Mouse (Mus musculus) heart, embryonic 14.5 days (tissue): ENCODE data around the gene Lama5. TPM values are rescaled to one million over a fixed set of nuclear protein-coding genes. Genes with fewer than 3 reads are reported as not detected.

Source experiments
- ATAC-seq: fragments of 200-750 bp; cut with Nextera tagmentation; 2 replicates; pipeline ENCODE4 v1.8.0; 2017; ENCODE audit warnings: low read depth, moderate TSS enrichment; ENCODE audit not compliant: insufficient number of reproducible peaks, insufficient read depth, low FRiP score
- H3K27ac ChIP-seq, 2 experiments: fragments of 200-500 bp in 1 of 2; fragments of 300-500 bp in 1 of 2; sonication (generic) in 1 of 2; replicated peaks in 1 of 2; 2 replicates each; pipeline ENCODE4 v1.5.1; 2012 to 2014; ENCODE audit warnings: low read depth in 2 of 2, low read length in 2 of 2, control low read depth in 1 of 2, mild to moderate bottlenecking in 1 of 2, mixed read lengths in 1 of 2; ENCODE audit not compliant: control insufficient read depth in 1 of 2, insufficient read depth in 1 of 2
- H3K27me3 ChIP-seq: fragments of 300-500 bp; sonication (generic); 2 replicates; pipeline ENCODE4 v1.6.1; 2014; ENCODE audit warnings: mild to moderate bottlenecking, low read length, control low read depth; ENCODE audit not compliant: control insufficient read depth, insufficient read depth
- H3K36me3 ChIP-seq: fragments of 300-500 bp; sonication (generic); 2 replicates; pipeline ENCODE4 v1.6.1; 2014; ENCODE audit warnings: mild to moderate bottlenecking, control low read depth, low read length, mixed read lengths; ENCODE audit not compliant: control insufficient read depth, insufficient read depth
- H3K4me1 ChIP-seq, 2 experiments: fragments of 200-500 bp in 1 of 2; fragments of 300-500 bp in 1 of 2; sonication (generic) in 1 of 2; 2 replicates each; pipeline ENCODE4 v1.6.1; 2012 to 2014; ENCODE audit warnings: low read length in 2 of 2, control low read depth in 1 of 2, mixed read lengths in 1 of 2; ENCODE audit not compliant: control insufficient read depth in 2 of 2, insufficient read depth in 2 of 2
- H3K4me2 ChIP-seq: fragments of 300-500 bp; sonication (generic); 2 replicates; pipeline ENCODE4 v1.6.1; 2014; ENCODE audit warnings: mild to moderate bottlenecking, low read length
- H3K4me3 ChIP-seq, 2 experiments: fragments of 200-500 bp in 1 of 2; fragments of 300-500 bp in 1 of 2; sonication (generic) in 1 of 2; 2 replicates each; pipeline ENCODE4 v1.5.1; 2012 to 2014; ENCODE audit warnings: low read length in 2 of 2, mild to moderate bottlenecking in 2 of 2, control low read depth in 1 of 2, low read depth in 1 of 2, moderate library complexity in 1 of 2; ENCODE audit not compliant: control insufficient read depth in 1 of 2, insufficient read depth in 1 of 2
- H3K9ac ChIP-seq: fragments of 300-500 bp; sonication (generic); 2 replicates; pipeline ENCODE4 v1.6.1; 2014; ENCODE audit warnings: mild to moderate bottlenecking, low read length
- H3K9me3 ChIP-seq: fragments of 300-500 bp; sonication (generic); 2 replicates; pipeline ENCODE4 v1.6.1; 2016; ENCODE audit warnings: low read length, control low read depth; ENCODE audit not compliant: control insufficient read depth
- WGBS: fragments of 180-500 bp; shearing (Covaris S2); extraction: QIAGEN DNeasy Blood & Tissue Kit; methylation state at CpG from one replicate; pipeline ENCODE4 v1.1.7; 2014; 5-methylcytosine and 5-hydroxymethylcytosine counted together
- polyA plus RNA-seq: library from polyadenylated mRNA; unstranded; fragments of >200 nt; fragmentation: Nextera tagmentation; extraction: Ambion mirVana; gene quantifications from 2 replicates; pipeline ENCODE4 v1.2.1, GENCODE M21; 2014

Gene Lama5
- polyA plus RNA-seq, 1 experiment from 2014 or later: 32.7 TPM

- Histone ChIP-seq H3K27ac (no peak overlapping the region), H3K9me3 (no peaks in the 10 kb centered on the region), H3K4me1 (peaks cover 8 to 16% of the 10 kb centered on the region in 2 experiments), H3K4me2 (no peak overlapping the region), H3K4me3 (no peak overlapping the region), H3K9ac (no peak overlapping the region), H3K36me3 (peaks cover 24% of the 10 kb centered on the region), H3K27me3 (no peaks in the 10 kb centered on the region)
- 81% methylated on average over 11 of the region's 11 CpGs for WGBS
- ATAC-seq: no peak
These were observed 55.4 kb downstream of the Lama5 start for GRCm38 (mm10) chr2:180170151-180170805.

- H3K4me1 ChIP-seq: no peaks in the 10 kb centered on the region; a peak in 1 of 4 replicates
- H3K36me3 ChIP-seq: peaks cover 25% of the 10 kb centered on the region
- 61% methylated on average over 2 of the region's 2 CpGs for WGBS
- H3K27ac ChIP-seq: no peak overlapping the region
- H3K9ac ChIP-seq: no peak overlapping the region
- H3K27me3 ChIP-seq: no peaks in the 10 kb centered on the region
- H3K4me3 ChIP-seq: no peak overlapping the region
- ATAC-seq: no peak
- no peaks in the 10 kb centered on the region for H3K9me3 ChIP-seq
- H3K4me2 ChIP-seq: no peak overlapping the region
These were observed 58.8 kb downstream of the Lama5 start for GRCm38 (mm10) chr2:180166869-180167268.

DNA sequence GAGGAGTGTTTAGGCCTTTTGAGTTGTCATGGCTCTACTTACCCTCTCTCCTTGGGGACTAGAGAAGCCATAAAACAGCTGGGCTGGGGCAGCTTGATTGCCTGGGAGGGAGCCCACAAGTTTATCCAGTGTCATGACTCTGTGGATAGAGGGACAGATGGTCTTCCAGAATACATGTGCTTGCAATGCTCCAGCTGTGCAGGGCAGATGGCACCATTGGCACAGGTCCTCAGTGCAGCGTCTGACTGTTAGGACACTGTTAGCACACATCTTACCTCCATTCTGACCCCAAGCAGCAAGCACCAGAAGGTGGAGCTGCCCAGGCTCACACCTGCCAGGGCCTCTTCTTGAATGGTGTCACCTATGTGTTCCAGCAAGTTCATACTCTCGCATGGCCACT is 59.8 kb downstream of the Lama5 start:
- Histone ChIP-seq H3K36me3 (peaks cover 35% of the 10 kb centered on the region), H3K27me3 (no peaks in the 10 kb centered on the region), H3K27ac (no peak overlapping the region), H3K4me3 (no peak overlapping the region), H3K4me2 (no peak overlapping the region), H3K9ac (no peak overlapping the region), H3K4me1 (no peaks in the 10 kb centered on the region; a peak in 1 of 4 replicates), H3K9me3 (no peaks in the 10 kb centered on the region)
- WGBS: 87% methylated on average over 2 of the region's 2 CpGs
- ATAC-seq: no peak

GRCm38 (mm10) chr2:180158627-180159026 is 67.0 kb downstream of the Lama5 start:
- 86% methylated on average over 3 of the region's 3 CpGs for WGBS
- peaks cover 90% of the 10 kb centered on the region for H3K36me3 ChIP-seq

DNA sequence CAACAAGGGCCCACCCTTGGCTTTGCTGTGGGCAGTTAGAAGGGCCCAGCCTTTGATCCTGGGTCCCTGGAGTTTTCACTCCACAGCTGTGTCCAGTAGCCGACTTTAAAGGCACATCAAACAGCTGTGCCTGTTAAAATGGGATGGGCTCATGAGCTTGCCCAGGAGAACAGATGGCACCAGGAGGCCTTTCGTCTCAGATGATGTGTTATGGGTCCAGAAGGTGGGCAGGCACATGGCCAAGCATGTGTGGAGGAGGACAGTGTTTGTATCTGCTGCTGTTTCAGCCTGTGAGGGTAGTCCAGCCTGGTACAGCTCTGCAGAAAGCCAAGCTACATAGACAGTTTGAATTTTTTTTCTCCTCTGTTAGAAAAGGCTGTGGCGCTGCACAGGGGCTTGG is 70.9 kb downstream of the Lama5 start:
- H3K36me3 ChIP-seq: peaks cover 89% of the 10 kb centered on the region
- WGBS: 77% methylated on average over 3 of the region's 3 CpGs
- no peaks in the 10 kb centered on the region for H3K9me3 ChIP-seq
- no peak overlapping the region for H3K27ac ChIP-seq
- no peak overlapping the region for H3K9ac ChIP-seq
- H3K4me1 ChIP-seq: no peaks in the 10 kb centered on the region
- no peak overlapping the region for H3K4me2 ChIP-seq
- no peak overlapping the region for H3K4me3 ChIP-seq
- no peak for ATAC-seq
- no peaks in the 10 kb centered on the region for H3K27me3 ChIP-seq

More at GRCm38 (mm10) chr2:180158627-180159026, 67.0 kb downstream of the Lama5 start:
- no peak overlapping the region for H3K9ac ChIP-seq
- no peak overlapping the region for H3K4me2 ChIP-seq
- no peaks in the 10 kb centered on the region for H3K27me3 ChIP-seq
- no peak overlapping the region for H3K4me3 ChIP-seq
- H3K27ac ChIP-seq: no peak overlapping the region
- H3K9me3 ChIP-seq: no peaks in the 10 kb centered on the region
- no peaks in the 10 kb centered on the region for H3K4me1 ChIP-seq
- no peak for ATAC-seq

GRCm38 (mm10) chr2:180148551-180148950 is 77.1 kb downstream of the Lama5 start:
- no peaks in the 10 kb centered on the region for H3K9me3 ChIP-seq
- H3K9ac ChIP-seq: no peak overlapping the region
- peaks cover 91% of the 10 kb centered on the region for H3K36me3 ChIP-seq
- H3K4me2 ChIP-seq: no peak overlapping the region
- WGBS: 72% methylated on average over 9 of the region's 9 CpGs
- H3K27me3 ChIP-seq: no peaks in the 10 kb centered on the region
- H3K4me1 ChIP-seq: peaks cover 4 to 16% of the 10 kb centered on the region in 2 experiments; a peak in 3 of 4 replicates
- H3K4me3 ChIP-seq: no peak overlapping the region
- H3K27ac ChIP-seq: no peak overlapping the region
- no peak for ATAC-seq

DNA sequence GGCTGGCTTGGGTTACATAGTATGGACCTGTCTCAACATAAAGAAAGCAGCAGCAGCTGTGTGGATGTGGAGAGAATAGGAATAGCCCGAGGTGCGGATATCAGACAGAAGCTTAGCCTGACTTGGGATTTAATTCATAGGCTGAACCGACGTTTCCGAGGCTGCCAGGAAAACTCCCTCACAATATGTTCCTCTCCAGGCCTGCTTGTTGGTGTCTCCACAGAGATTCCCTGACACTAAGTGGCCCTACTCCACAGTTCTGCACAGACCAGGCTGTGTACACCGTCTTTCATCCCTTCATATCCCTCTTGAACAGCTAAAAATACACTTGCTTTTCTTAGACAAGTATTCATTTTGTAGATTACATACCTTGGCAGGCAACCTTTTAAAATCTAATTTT is 78.3 kb downstream of the Lama5 start:
- peak overlapping the region; percentile 41; the same call in 1 of the 2 replicates for H3K9ac ChIP-seq
- ATAC-seq: no peak
- H3K4me3 ChIP-seq: no peak overlapping the region
- peaks cover 86% of the 10 kb centered on the region for H3K36me3 ChIP-seq
- H3K9me3 ChIP-seq: no peaks in the 10 kb centered on the region
- peaks cover 4 to 16% of the 10 kb centered on the region in 2 experiments; a peak in 3 of 4 replicates for H3K4me1 ChIP-seq
- peak overlapping the region; percentile 23 for H3K4me2 ChIP-seq
- 45% methylated on average over 6 of the region's 6 CpGs for WGBS
- H3K27me3 ChIP-seq: no peaks in the 10 kb centered on the region
- peak overlapping the region; percentile 68 to 72 for H3K27ac ChIP-seq

GRCm38 (mm10) chr2:180146091-180146490 is 79.6 kb downstream of the Lama5 start:
- 81% methylated on average over 2 of the region's 2 CpGs for WGBS
- no peak overlapping the region for H3K27ac ChIP-seq
- H3K36me3 ChIP-seq: peaks cover 84% of the 10 kb centered on the region
- no peak overlapping the region for H3K4me3 ChIP-seq
- peaks cover 4 to 16% of the 10 kb centered on the region in 2 experiments; a peak in 3 of 4 replicates for H3K4me1 ChIP-seq
- no peak for ATAC-seq
- H3K9ac ChIP-seq: no peak overlapping the region
- no peaks in the 10 kb centered on the region for H3K9me3 ChIP-seq
- H3K27me3 ChIP-seq: no peaks in the 10 kb centered on the region
- no peak overlapping the region for H3K4me2 ChIP-seq
